Mouse (Mus musculus) hindbrain, embryonic 15.5 days (tissue): ENCODE data around the gene Cnnm3. TPM values are rescaled to one million over a fixed set of nuclear protein-coding genes. Genes with fewer than 3 reads are reported as not detected.

Source experiments
- ATAC-seq: fragments of 200-750 bp; cut with Nextera tagmentation; 2 replicates; pipeline ENCODE4 v1.8.0; 2017; ENCODE audit warnings: low read depth, moderate number of reproducible peaks, moderate TSS enrichment; ENCODE audit not compliant: low FRiP score
- H3K27ac ChIP-seq: fragments of 300-500 bp; sonication (generic); replicated peaks from 2 replicates; pipeline ENCODE4 v1.5.1; 2015; ENCODE audit warnings: mild to moderate bottlenecking, inconsistent platforms
- H3K27me3 ChIP-seq: fragments of 300-500 bp; sonication (generic); 2 replicates; pipeline ENCODE4 v1.6.1; 2015; ENCODE audit warnings: control low read depth, inconsistent platforms
- H3K36me3 ChIP-seq: fragments of 300-500 bp; sonication (generic); 2 replicates; pipeline ENCODE4 v1.6.1; 2015; ENCODE audit warnings: control low read depth, inconsistent platforms
- H3K4me1 ChIP-seq: fragments of 300-500 bp; sonication (generic); replicated peaks from 2 replicates; pipeline ENCODE4 v1.6.1; 2015; ENCODE audit warnings: control low read depth, inconsistent platforms
- H3K4me2 ChIP-seq: fragments of 300-500 bp; sonication (generic); 2 replicates; pipeline ENCODE4 v1.6.1; 2015; ENCODE audit warnings: moderate library complexity, mild to moderate bottlenecking, inconsistent platforms
- H3K4me3 ChIP-seq: fragments of 300-500 bp; sonication (generic); 2 replicates; pipeline ENCODE4 v1.5.1; 2015; ENCODE audit warnings: mild to moderate bottlenecking, inconsistent platforms
- H3K9ac ChIP-seq: fragments of 300-500 bp; sonication (generic); 2 replicates; pipeline ENCODE4 v1.6.1; 2015; ENCODE audit warnings: inconsistent platforms
- H3K9me3 ChIP-seq: fragments of 300-500 bp; sonication (generic); 2 replicates; pipeline ENCODE4 v1.6.1; 2016; ENCODE audit warnings: control low read depth, inconsistent platforms
- WGBS: fragments of 180-500 bp; shearing (Covaris S2); methylation state at CpG from one replicate; pipeline ENCODE4 v1.1.7; 2015; 5-methylcytosine and 5-hydroxymethylcytosine counted together
- polyA plus RNA-seq: library from polyadenylated mRNA; unstranded; fragments of >200 nt; fragmentation: Nextera tagmentation; extraction: Ambion mirVana; gene quantifications from 2 replicates; pipeline ENCODE4 v1.2.1, GENCODE M21; 2015

Cnnm3 gene
- polyA plus RNA-seq: 6.0 and 6.5 TPM in 2 replicates

GRCm38 (mm10) chr1:36511289-36512021 is at the start of gene Cnnm3:
TSS of gene Cnnm3 (plus strand) at chr1:36511867.
- H3K9me3 ChIP-seq: no peaks in the 10 kb centered on the region
- H3K4me2 ChIP-seq: peak within 1 kb of the TSS; percentile 68
- peak within 1 kb of the TSS; percentile 94 for H3K4me3 ChIP-seq
- H3K27me3 ChIP-seq: no peaks in the 10 kb centered on the region
- 1% methylated on average over 51 of the region's 51 CpGs for WGBS
- H3K9ac ChIP-seq: peak within 1 kb of the TSS; percentile 91
- H3K27ac ChIP-seq: peak within 1 kb of the TSS; percentile 98
- no peaks in the 10 kb centered on the region for H3K36me3 ChIP-seq
- peak; percentile 97 for ATAC-seq
- H3K4me1 ChIP-seq: peaks cover 34% of the 10 kb centered on the region

GRCm38 (mm10) chr1:36465641-36466160 is 46.0 kb upstream of the Cnnm3 start:
- no peak for ATAC-seq
- Histone ChIP-seq H3K27me3 (no peaks in the 10 kb centered on the region), H3K4me3 (no peak overlapping the region), H3K4me1 (peaks cover 8% of the 10 kb centered on the region; the same call in 1 of the 2 replicates), H3K27ac (no peak overlapping the region), H3K9ac (no peak overlapping the region), H3K36me3 (no peaks in the 10 kb centered on the region), H3K4me2 (no peak overlapping the region), H3K9me3 (no peaks in the 10 kb centered on the region)
- 83% methylated on average over 4 of the region's 4 CpGs for WGBS

- Histone ChIP-seq H3K4me1 (peaks cover 19% of the 10 kb centered on the region), H3K4me2 (no peak overlapping the region), H3K27ac (no peak overlapping the region), H3K4me3 (no peak overlapping the region), H3K9me3 (no peaks in the 10 kb centered on the region), H3K36me3 (no peaks in the 10 kb centered on the region), H3K27me3 (no peaks in the 10 kb centered on the region), H3K9ac (no peak overlapping the region)
- 56% methylated on average over 5 of the region's 5 CpGs for WGBS
- no peak for ATAC-seq
Measured at GRCm38 (mm10) chr1:36467446-36467845, 44.2 kb upstream of the Cnnm3 start.

- no peaks in the 10 kb centered on the region for H3K36me3 ChIP-seq
- 44% methylated on average over 2 of the region's 2 CpGs for WGBS
- H3K4me2 ChIP-seq: 0 out of 2 replicates have a peak overlapping the region, but pooled peaks have one; percentile 84
Measured at GRCm38 (mm10) chr1:36469811-36470444, 41.7 kb upstream of the Cnnm3 start.

GRCm38 (mm10) chr1:36471181-36472105 is 40.2 kb upstream of the Cnnm3 start, which contains the start of gene Cnnm4:
TSS of gene Cnnm4 (plus strand) at chr1:36471620.
- H3K4me1 ChIP-seq: peaks cover 59% of the 10 kb centered on the region
- H3K27ac ChIP-seq: peak within 1 kb of the TSS; percentile 75
- under 1% methylated on average over 77 of the region's 98 CpGs for WGBS
- peak; percentile 90 for ATAC-seq
- peak within 1 kb of the TSS; percentile 83 for H3K4me3 ChIP-seq
- H3K27me3 ChIP-seq: no peaks in the 10 kb centered on the region
- H3K36me3 ChIP-seq: no peaks in the 10 kb centered on the region
- H3K4me2 ChIP-seq: peak within 1 kb of the TSS; percentile 84
- H3K9me3 ChIP-seq: no peaks in the 10 kb centered on the region
- H3K9ac ChIP-seq: peak within 1 kb of the TSS; percentile 73

More at GRCm38 (mm10) chr1:36469811-36470444, 41.7 kb upstream of the Cnnm3 start:
- no peaks in the 10 kb centered on the region for H3K9me3 ChIP-seq
- no peak overlapping the region for H3K27ac ChIP-seq
- no peak overlapping the region for H3K4me3 ChIP-seq
- H3K9ac ChIP-seq: no peak overlapping the region
- H3K27me3 ChIP-seq: no peaks in the 10 kb centered on the region
- ATAC-seq: no peak
- H3K4me1 ChIP-seq: peaks cover 44% of the 10 kb centered on the region

GRCm38 (mm10) chr1:36472106-36472440 is 39.6 kb upstream of the Cnnm3 start:
- H3K27me3 ChIP-seq: no peaks in the 10 kb centered on the region
- peak overlapping the region; percentile 73 for H3K9ac ChIP-seq
- H3K27ac ChIP-seq: no peak overlapping the region
- no peaks in the 10 kb centered on the region for H3K9me3 ChIP-seq
- H3K4me2 ChIP-seq: peak overlapping the region; percentile 84
- peaks cover 63% of the 10 kb centered on the region for H3K4me1 ChIP-seq
- ATAC-seq: no peak; the same call in 1 of the 2 replicates
- peak overlapping the region; percentile 83 for H3K4me3 ChIP-seq
- no peaks in the 10 kb centered on the region for H3K36me3 ChIP-seq
- WGBS: 17% methylated on average over 18 of the region's 18 CpGs

- Histone ChIP-seq H3K4me2 (peak overlapping the region; percentile 84), H3K36me3 (no peaks in the 10 kb centered on the region), H3K9me3 (no peaks in the 10 kb centered on the region), H3K4me3 (peak overlapping the region; percentile 16; the same call in 1 of the 2 replicates), H3K9ac (no peak overlapping the region), H3K27me3 (no peaks in the 10 kb centered on the region), H3K27ac (no peak overlapping the region), H3K4me1 (peaks cover 68% of the 10 kb centered on the region)
- WGBS: 80% methylated on average over 10 of the region's 10 CpGs
- no peak for ATAC-seq
Measured at GRCm38 (mm10) chr1:36473211-36473780, 38.4 kb upstream of the Cnnm3 start.

- WGBS: 71% methylated on average over 3 of the region's 3 CpGs
- no peaks in the 10 kb centered on the region for H3K36me3 ChIP-seq
- no peak overlapping the region for H3K9ac ChIP-seq
- H3K4me1 ChIP-seq: peaks cover 71% of the 10 kb centered on the region
- ATAC-seq: no peak
- H3K4me3 ChIP-seq: no peak overlapping the region
- no peak overlapping the region for H3K27ac ChIP-seq
- H3K27me3 ChIP-seq: no peaks in the 10 kb centered on the region
- H3K4me2 ChIP-seq: peak overlapping the region; percentile 84
- H3K9me3 ChIP-seq: no peaks in the 10 kb centered on the region
Measured at GRCm38 (mm10) chr1:36474646-36475045, 37.0 kb upstream of the Cnnm3 start.

- no peak overlapping the region for H3K27ac ChIP-seq
- H3K9ac ChIP-seq: 0 out of 2 replicates have a peak overlapping the region, but pooled peaks have one; percentile 7
- H3K4me2 ChIP-seq: peak overlapping the region; percentile 84
- 40% methylated on average over 8 of the region's 8 CpGs for WGBS
- no peaks in the 10 kb centered on the region for H3K9me3 ChIP-seq
- no peaks in the 10 kb centered on the region for H3K36me3 ChIP-seq
- peaks cover 64% of the 10 kb centered on the region for H3K4me1 ChIP-seq
- peak overlapping the region; percentile 11; the same call in 1 of the 2 replicates for H3K4me3 ChIP-seq
- no peak for ATAC-seq
- no peaks in the 10 kb centered on the region for H3K27me3 ChIP-seq
Measured at GRCm38 (mm10) chr1:36475480-36476110, 36.1 kb upstream of the Cnnm3 start.

- no peak overlapping the region for H3K4me3 ChIP-seq
- H3K4me1 ChIP-seq: peaks cover 60% of the 10 kb centered on the region
- H3K27ac ChIP-seq: no peak overlapping the region
- ATAC-seq: no peak
- H3K27me3 ChIP-seq: no peaks in the 10 kb centered on the region
- no peaks in the 10 kb centered on the region for H3K36me3 ChIP-seq
- no peaks in the 10 kb centered on the region for H3K9me3 ChIP-seq
- WGBS: 83% methylated on average over 7 of the region's 7 CpGs
- H3K9ac ChIP-seq: no peak overlapping the region
- H3K4me2 ChIP-seq: no peak overlapping the region
Measured at GRCm38 (mm10) chr1:36476426-36476825, 35.2 kb upstream of the Cnnm3 start.

GRCm38 (mm10) chr1:36478343-36478795 is 33.3 kb upstream of the Cnnm3 start:
- Histone ChIP-seq H3K27me3 (no peaks in the 10 kb centered on the region), H3K4me3 (no peak overlapping the region), H3K4me2 (no peak overlapping the region), H3K36me3 (no peaks in the 10 kb centered on the region), H3K27ac (no peak overlapping the region), H3K4me1 (peaks cover 42% of the 10 kb centered on the region), H3K9me3 (no peaks in the 10 kb centered on the region), H3K9ac (no peak overlapping the region)
- no peak for ATAC-seq
- 51% methylated on average over 2 of the region's 2 CpGs for WGBS
